Mouse (Mus musculus): ENCODE results near the gene Gpr61. TPM values are rescaled to one million over a fixed set of nuclear protein-coding genes. Genes with fewer than 3 reads are reported as not detected.

Gene Gpr61
- total and polyA plus RNA-seq, 3 experiments = 0.27 TPM; not detected in 2

DNA sequence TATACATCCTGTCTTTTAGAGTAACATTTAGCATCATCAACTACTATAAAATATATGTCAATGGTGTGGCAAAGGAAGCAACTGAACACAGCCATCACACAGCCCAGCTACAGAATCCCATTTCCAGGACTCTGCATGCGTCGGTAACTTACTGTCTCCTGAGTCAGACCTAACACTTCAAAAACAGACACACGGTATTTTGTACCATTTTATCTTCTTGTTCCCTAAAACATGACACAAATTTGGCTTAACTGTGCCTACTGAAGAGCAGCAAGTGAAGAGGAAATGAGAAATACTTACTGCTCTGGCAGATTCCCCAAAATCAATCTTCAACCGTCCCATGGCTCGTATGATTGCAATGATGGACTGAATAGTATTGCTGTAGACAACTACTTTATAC is 31.4 kb downstream of the Gpr61 start:
- Histone ChIP-seq H3K4me3 (replicated peaks in 1 of 3; ENCODE audit: low read depth in 2 of 3, low read length in 2 of 3, poor library complexity in 1 of 3) (no peak overlapping the region), H3K4me2 (ENCODE audit: insufficient read depth, low read depth, poor library complexity, severe bottlenecking) (no peak overlapping the region), H3K4me1 (ENCODE audit: control insufficient read depth in 1 of 2, insufficient read depth in 2 of 2) (peaks cover 0 to 37% of the 10 kb centered on the region in 2 experiments; a peak in 2 of 4 replicates), H3K9ac (ENCODE audit: insufficient read depth, low read depth) (no peak overlapping the region), H3K27me3 (replicated peaks) (no peaks in the 10 kb centered on the region), H3K27ac (ENCODE audit: insufficient read depth, low read depth) (no peak overlapping the region), H3K9me3 (replicated peaks; ENCODE audit: low read length) (no peaks in the 10 kb centered on the region), H3K36me3 (replicated peaks in 1 of 2; ENCODE audit: control insufficient read depth in 1 of 2, insufficient read depth in 1 of 2, low read length in 1 of 2) (peaks cover 28 to 63% of the 10 kb centered on the region in 2 experiments), H3K79me2 (replicated peaks; ENCODE audit: control insufficient read depth, extremely low read depth, insufficient read depth, poor library complexity, severe bottlenecking) (peaks cover 8% of the 10 kb centered on the region)
- TF ChIP-seq NRF1 (IDR thresholded peaks at IDR 0.05; ENCODE audit: low read depth, low read length) (no peak), ETS1 (conservative IDR thresholded peaks at IDR 0.05; ENCODE audit: low read depth, low read length) (no peak), IRF4 (IDR thresholded peaks at IDR 0.05; ENCODE audit: low read depth, low read length) (no peak), PAX5 (IDR thresholded peaks at IDR 0.05; ENCODE audit: low read length) (no peak), JUN (IDR thresholded peaks at IDR 0.05; ENCODE audit: insufficient read depth, low read depth, low read length) (no peak), MXI1 (IDR thresholded peaks at IDR 0.05; ENCODE audit: low read depth, low read length) (no peak)
- in situ Hi-C loops (cut with MboI; ENCODE audit: low pct_ligation_motif_present, low pct_unique_long_range_greater_than_20kb, low sequenced_read_pairs) (no loop called here), dilution Hi-C loops (cut with MboI; ENCODE audit: extremely low pct_ligation_motif_present, extremely low pct_unique_long_range_greater_than_20kb, low sequenced_read_pairs) (no loop called here)
- DNase-seq (ENCODE audit: extremely low read depth) = no peak

DNA sequence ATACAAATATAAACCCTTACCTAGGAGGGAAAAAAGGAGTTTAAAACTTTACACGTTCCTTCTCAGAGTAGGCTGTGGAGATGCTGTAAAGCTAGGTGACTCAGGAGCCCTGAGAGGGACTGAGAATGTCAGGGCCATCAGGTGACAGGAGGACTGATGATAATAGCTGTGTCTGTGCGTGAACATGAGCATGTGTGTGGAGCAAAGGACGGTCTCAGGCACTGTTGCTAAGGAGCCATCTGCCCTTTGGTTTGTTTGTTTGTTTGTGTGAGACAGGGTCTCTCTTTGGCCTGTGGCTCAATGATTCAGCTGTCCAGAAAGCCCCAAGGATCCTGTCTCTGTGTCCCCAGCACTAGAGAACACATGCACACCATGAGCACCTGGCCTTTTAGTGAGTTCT is 33.6 kb downstream of the Gpr61 start:
- Histone ChIP-seq H3K27ac (ENCODE audit: insufficient read depth, low read depth) (no peak overlapping the region), H3K4me1 (ENCODE audit: control insufficient read depth in 1 of 2, insufficient read depth in 2 of 2) (peaks cover 0 to 24% of the 10 kb centered on the region in 2 experiments; a peak in 1 of 4 replicates), H3K79me2 (replicated peaks; ENCODE audit: control insufficient read depth, extremely low read depth, insufficient read depth, poor library complexity, severe bottlenecking) (no peaks in the 10 kb centered on the region), H3K36me3 (replicated peaks in 1 of 2; ENCODE audit: control insufficient read depth in 1 of 2, insufficient read depth in 1 of 2, low read length in 1 of 2) (peaks cover 39 to 77% of the 10 kb centered on the region in 2 experiments), H3K4me2 (ENCODE audit: insufficient read depth, low read depth, poor library complexity, severe bottlenecking) (no peak overlapping the region), H3K4me3 (replicated peaks in 1 of 3; ENCODE audit: low read depth in 2 of 3, low read length in 2 of 3, poor library complexity in 1 of 3) (no peak overlapping the region), H3K27me3 (replicated peaks) (no peaks in the 10 kb centered on the region), H3K9me3 (replicated peaks; ENCODE audit: low read length) (no peaks in the 10 kb centered on the region), H3K9ac (ENCODE audit: insufficient read depth, low read depth) (no peak overlapping the region)
- DNase-seq (ENCODE audit: extremely low read depth) = no peak
- in situ Hi-C loops (cut with MboI; ENCODE audit: low pct_ligation_motif_present, low pct_unique_long_range_greater_than_20kb, low sequenced_read_pairs) = no loop called here
- TF ChIP-seq ZKSCAN1 (IDR thresholded peaks at IDR 0.05; ENCODE audit: borderline replicate concordance, low read depth, low read length) = no peak
- TF ChIP-seq MEF2A (IDR thresholded peaks at IDR 0.05; ENCODE audit: borderline replicate concordance, low read depth, low read length) = no peak
- no peak for TF ChIP-seq JUND (conservative IDR thresholded peaks at IDR 0.05; ENCODE audit: low read depth, low read length)
- TF ChIP-seq TCF12 (IDR thresholded peaks at IDR 0.05; ENCODE audit: low read depth, low read length) = no peak
- no peak for TF ChIP-seq JUN (IDR thresholded peaks at IDR 0.05; ENCODE audit: insufficient read depth, low read depth, low read length)
- dilution Hi-C loops (cut with MboI; ENCODE audit: extremely low pct_ligation_motif_present, extremely low pct_unique_long_range_greater_than_20kb, low sequenced_read_pairs) = no loop called here

DNA sequence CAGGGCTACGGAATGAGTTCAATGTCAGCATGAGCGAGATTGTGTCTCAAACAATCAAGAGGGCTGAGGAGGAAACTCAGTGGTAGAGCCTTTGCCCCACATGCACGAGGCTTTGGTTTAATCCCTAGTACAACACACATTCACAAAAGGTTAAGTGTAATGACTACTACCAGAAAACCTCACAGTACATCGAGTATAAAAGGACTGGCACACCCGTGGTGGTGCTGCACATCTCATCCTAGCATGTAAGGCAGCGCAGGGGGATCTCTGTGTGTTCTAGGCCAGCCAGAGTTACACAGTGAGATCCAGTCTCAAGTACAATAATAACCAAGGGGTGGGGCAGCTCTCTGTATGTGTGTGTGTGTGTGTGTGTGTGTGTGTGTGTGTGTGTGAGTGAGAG is 37.2 kb downstream of the Gpr61 start:
- Histone ChIP-seq H3K4me3 (replicated peaks in 1 of 3; ENCODE audit: low read depth in 2 of 3, low read length in 2 of 3, poor library complexity in 1 of 3) (no peak overlapping the region), H3K79me2 (replicated peaks; ENCODE audit: control insufficient read depth, extremely low read depth, insufficient read depth, poor library complexity, severe bottlenecking) (no peaks in the 10 kb centered on the region), H3K4me1 (ENCODE audit: control insufficient read depth in 1 of 2, insufficient read depth in 2 of 2) (peaks cover 0 to 4% of the 10 kb centered on the region in 2 experiments; a peak in 2 of 4 replicates), H3K9ac (ENCODE audit: insufficient read depth, low read depth) (no peak overlapping the region), H3K36me3 (replicated peaks in 1 of 2; ENCODE audit: control insufficient read depth in 1 of 2, insufficient read depth in 1 of 2, low read length in 1 of 2) (peaks cover 55 to 82% of the 10 kb centered on the region in 2 experiments), H3K27ac (ENCODE audit: insufficient read depth, low read depth) (no peak overlapping the region), H3K9me3 (replicated peaks; ENCODE audit: low read length) (no peaks in the 10 kb centered on the region), H3K27me3 (replicated peaks) (no peaks in the 10 kb centered on the region), H3K4me2 (ENCODE audit: insufficient read depth, low read depth, poor library complexity, severe bottlenecking) (no peak overlapping the region)
- dilution Hi-C loops (cut with MboI; ENCODE audit: extremely low pct_ligation_motif_present, extremely low pct_unique_long_range_greater_than_20kb, low sequenced_read_pairs) (no loop called here), in situ Hi-C loops (cut with MboI; ENCODE audit: low pct_ligation_motif_present, low pct_unique_long_range_greater_than_20kb, low sequenced_read_pairs) (no loop called here)
- no peak for TF ChIP-seq MEF2A (IDR thresholded peaks at IDR 0.05; ENCODE audit: borderline replicate concordance, low read depth, low read length)
- no peak for TF ChIP-seq ETS1 (conservative IDR thresholded peaks at IDR 0.05; ENCODE audit: low read depth, low read length)
- TF ChIP-seq TCF12 (IDR thresholded peaks at IDR 0.05; ENCODE audit: low read depth, low read length) = no peak
- no peak for TF ChIP-seq SMC3 (IDR thresholded peaks at IDR 0.05; ENCODE audit: low read depth, low read length)
- no peak for TF ChIP-seq MAFK (IDR thresholded peaks at IDR 0.05; ENCODE audit: insufficient replicate concordance, low read length)
- no peak for TF ChIP-seq POLR2AphosphoS2 (IDR thresholded peaks at IDR 0.05; ENCODE audit: low read depth, low read length)
- TF ChIP-seq CHD2 (IDR thresholded peaks at IDR 0.05; ENCODE audit: low read length) = no peak
- TF ChIP-seq MYC (IDR thresholded peaks at IDR 0.05; ENCODE audit: low read depth, low read length) = no peak
- no peak for TF ChIP-seq JUND (conservative IDR thresholded peaks at IDR 0.05; ENCODE audit: low read depth, low read length)
- TF ChIP-seq CHD1 (IDR thresholded peaks at IDR 0.05; ENCODE audit: low read depth, low read length) = no peak
- TF ChIP-seq E2F4 (IDR thresholded peaks at IDR 0.05; ENCODE audit: insufficient replicate concordance, low read depth, low read length) = no peak
- no peak for DNase-seq (ENCODE audit: extremely low read depth)

Data from CH12.LX (cell line).